Mouse (Mus musculus) layer of hippocampus, postnatal 36 days (tissue): ENCODE measurements around the gene Rpl18a. TPM values are rescaled to one million over a fixed set of nuclear protein-coding genes. Genes with fewer than 3 reads are reported as not detected.
A peak's percentile ranks its signal among the peaks of the same experiment; 100 is the strongest.

ENCODE experiments used
- DNase-seq, 2 experiments: peaks; one replicate each; pipeline ENCODE4 v3.0.0; 2022
- total RNA-seq, 2 experiments: library from RNA; stranded (reverse); gene quantifications; 2 replicates each; pipeline ENCODE4 v1.2.3; 2021

The Rpl18a gene
- total RNA-seq, 2 experiments from 2014 or later: 659 to 685 TPM

- DNase-seq: no peak
Observed at GRCm38 (mm10) chr8:70880126-70880525, 17.1 kb downstream of the Rpl18a start.

GRCm38 (mm10) chr8:70879500-70879899, 17.7 kb downstream of the Rpl18a start:
- DNase-seq: no peak

DNA sequence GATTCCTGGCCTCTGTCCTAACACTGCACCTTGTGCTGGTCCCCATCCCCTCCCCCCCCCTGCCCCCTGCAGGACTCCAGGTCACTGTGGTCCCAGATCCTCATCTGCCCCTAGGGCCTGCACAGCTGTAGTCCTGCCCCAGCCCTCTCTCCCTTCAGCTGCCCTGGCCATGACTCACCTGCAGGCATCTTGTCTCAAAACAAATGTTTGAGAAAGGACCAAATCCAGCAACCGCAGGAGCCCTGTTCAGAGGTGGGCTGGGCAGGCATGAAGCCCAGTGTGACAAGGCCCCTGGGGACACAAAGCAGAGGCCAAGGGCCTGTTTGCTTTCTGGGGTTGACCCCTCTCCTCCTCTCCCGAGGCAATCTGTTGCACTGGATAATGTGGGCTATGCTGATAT, 19.0 kb downstream of the Rpl18a start:
- DNase-seq: no peak

GRCm38 (mm10) chr8:70876382-70876781, 20.8 kb downstream of the Rpl18a start:
- no peak for DNase-seq

DNA sequence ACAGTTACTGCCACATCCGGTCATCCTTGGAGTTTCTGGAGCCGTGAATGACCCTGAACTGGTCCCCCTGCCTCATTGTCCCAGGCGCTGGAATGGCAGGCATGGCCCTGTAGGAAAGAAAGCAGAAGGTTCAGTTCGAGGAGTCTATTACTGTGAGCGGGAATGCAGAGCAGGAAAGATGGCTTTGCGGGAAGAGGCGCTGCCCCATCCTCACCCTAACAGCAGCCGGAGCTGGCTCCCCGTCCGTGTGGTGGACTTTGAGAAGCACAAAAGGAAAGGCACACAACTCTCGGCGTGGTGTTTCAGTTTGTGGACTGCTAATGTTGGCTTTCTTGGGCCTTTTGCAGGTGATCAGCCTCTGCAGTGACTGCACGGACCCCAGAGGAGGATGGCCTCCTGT, 22.8 kb downstream of the Rpl18a start:
- DNase-seq: no peak

GRCm38 (mm10) chr8:70873364-70873985, 23.7 kb downstream of the Rpl18a start, which contains the start of gene Ccdc124:
Gene Ccdc124, minus strand, starts transcription at chr8:70873935.
- peak; percentile 95 to 96 for DNase-seq

DNA sequence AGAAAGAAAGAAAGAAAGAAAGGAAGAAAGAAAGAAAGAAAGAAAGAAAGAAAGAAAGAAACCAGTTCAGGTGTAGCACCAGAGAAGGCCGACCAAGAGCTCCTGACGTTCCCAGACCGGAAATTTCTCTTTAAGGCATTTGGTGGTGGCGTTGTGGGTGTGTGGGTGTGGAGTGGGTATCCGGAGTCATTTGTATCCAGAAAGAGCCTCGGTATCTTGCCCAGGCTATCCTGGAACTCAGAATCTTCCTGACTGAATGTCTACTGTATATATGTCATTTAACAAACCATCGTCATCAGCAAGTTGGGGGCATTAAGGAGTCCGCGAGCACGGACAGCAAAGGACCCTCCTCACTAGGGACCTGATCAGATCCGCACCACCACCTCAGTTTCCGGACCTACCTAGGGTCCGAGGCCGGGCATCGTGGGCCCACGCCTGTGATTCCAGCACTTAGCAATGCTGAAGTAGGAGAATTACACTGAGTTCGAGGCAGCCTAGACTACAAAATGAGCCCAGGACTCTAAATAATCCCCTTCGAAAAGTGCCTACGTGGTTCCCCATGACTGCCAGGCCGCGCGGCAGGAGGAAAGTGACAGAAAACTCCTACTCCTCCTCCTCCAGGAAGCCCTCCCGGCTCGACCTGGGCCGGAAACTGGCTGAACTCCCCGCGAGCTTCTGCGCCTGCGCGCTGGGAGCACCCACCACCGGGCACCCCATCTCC, 24.4 kb downstream of the Rpl18a start:
- DNase-seq: no peak

DNA sequence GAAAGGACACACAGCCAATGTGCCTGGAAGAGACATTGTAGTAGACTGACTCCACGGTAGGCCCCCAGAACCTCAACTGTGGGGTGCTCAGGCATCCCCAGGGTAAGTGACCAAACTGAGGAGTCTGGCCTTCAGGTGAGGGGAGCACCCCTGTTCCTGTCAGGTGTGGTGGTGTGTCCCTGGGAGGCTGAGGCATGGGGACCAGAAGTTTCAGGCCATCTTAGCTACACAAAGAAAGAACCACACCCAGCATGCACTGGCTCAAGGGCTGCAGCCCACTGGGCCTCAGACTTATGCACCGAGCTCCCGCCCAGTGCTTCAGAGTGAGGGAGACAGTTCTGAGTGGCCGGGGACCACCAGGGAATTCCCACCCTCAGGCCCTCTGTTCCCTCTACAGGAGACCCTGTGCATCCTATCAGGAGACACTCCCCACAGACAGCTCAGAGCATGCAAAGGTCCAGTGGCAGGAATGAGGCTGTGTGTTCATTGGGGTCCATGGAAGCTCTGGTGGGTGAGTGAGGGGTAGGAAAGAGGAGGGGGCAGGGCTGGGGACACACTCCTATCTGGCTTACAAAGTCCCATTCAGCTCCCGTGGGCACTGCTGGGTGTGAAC, 25.9 kb downstream of the Rpl18a start:
- no peak for DNase-seq

DNA sequence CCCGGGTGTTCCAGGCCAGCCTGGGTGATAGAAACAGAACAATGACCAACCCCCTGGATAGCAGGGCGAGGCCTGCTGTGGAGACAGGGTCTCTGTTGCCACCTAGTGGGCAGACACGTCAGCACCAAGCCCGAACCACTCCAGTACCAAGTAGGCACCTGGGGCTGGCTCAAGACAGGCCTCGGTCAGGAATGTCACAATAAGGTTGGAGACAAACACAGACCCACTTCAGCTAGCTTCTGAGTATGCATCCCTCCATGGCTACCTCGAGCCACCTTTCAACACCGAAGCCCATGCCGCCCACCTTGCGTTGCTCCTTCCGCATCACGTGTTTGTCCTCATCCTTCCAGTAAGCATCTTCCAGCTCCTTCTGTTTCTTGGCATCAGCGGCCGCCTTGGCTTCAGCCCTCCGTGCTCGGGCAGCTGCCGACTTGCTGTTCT, 27.6 kb downstream of the Rpl18a start:
- peak; percentile 66 to 71 for DNase-seq

DNA sequence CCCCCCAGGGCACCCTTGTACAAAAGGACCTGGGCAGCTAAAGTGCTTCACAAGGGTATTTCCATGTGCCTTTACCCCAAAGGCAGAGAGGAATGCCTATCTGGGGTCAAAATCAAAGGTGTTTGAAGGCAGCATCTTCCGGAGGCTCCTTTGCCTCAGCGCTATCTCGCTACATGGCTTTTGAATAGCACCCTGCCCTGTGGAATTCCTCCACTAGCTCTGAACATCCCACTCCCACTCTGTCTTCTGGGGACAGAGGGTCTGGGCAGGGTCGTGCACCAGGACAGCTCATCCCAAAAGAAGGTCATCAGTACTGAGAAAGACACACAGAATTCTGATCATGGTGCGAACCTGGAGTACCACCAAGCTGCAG, 28.0 kb downstream of the Rpl18a start:
- no peak for DNase-seq

DNA sequence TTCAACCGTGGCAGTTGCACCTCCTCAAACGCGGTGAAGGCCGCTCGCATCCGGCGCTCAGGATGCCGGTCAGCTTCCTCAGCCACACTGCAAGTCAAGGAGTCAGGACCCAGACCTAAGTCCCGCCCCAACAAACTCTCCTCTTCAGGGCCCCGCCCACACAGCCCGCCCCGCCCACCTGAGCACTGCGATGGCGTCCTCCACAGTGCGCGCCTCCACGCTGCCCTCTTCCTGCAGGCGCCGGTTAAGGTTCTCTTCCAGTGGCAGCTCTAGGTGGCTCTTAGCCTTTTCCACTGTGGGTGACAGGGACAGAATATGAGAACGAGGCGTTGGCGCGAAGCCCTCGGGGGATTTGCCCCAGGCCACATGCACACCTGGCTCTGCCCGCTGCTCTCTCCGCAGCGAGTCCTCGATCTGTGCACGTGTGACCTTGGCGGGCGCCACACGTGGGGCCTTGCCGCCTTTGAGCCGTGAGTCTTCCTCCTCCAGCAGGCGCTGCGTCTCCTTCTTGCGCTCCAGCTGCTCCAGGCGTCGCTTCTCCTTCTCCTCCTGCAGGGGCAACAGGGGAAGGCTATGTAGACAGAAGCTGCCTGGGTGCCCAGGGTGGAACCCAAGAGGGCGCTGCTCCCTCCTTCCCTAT, 28.5 kb downstream of the Rpl18a start:
- DNase-seq: no peak

GRCm38 (mm10) chr8:70866566-70866965, 30.6 kb downstream of the Rpl18a start:
- DNase-seq: no peak

GRCm38 (mm10) chr8:70866001-70866520, 31.2 kb downstream of the Rpl18a start:
- DNase-seq: no peak

GRCm38 (mm10) chr8:70865350-70866000, 31.7 kb downstream of the Rpl18a start:
- peak; percentile 99 for DNase-seq

- peak; percentile 40 to 42 for DNase-seq
Observed at GRCm38 (mm10) chr8:70864712-70865221, 32.4 kb downstream of the Rpl18a start.

GRCm38 (mm10) chr8:70863956-70864711, 33.1 kb downstream of the Rpl18a start:
- DNase-seq: no peak

DNA sequence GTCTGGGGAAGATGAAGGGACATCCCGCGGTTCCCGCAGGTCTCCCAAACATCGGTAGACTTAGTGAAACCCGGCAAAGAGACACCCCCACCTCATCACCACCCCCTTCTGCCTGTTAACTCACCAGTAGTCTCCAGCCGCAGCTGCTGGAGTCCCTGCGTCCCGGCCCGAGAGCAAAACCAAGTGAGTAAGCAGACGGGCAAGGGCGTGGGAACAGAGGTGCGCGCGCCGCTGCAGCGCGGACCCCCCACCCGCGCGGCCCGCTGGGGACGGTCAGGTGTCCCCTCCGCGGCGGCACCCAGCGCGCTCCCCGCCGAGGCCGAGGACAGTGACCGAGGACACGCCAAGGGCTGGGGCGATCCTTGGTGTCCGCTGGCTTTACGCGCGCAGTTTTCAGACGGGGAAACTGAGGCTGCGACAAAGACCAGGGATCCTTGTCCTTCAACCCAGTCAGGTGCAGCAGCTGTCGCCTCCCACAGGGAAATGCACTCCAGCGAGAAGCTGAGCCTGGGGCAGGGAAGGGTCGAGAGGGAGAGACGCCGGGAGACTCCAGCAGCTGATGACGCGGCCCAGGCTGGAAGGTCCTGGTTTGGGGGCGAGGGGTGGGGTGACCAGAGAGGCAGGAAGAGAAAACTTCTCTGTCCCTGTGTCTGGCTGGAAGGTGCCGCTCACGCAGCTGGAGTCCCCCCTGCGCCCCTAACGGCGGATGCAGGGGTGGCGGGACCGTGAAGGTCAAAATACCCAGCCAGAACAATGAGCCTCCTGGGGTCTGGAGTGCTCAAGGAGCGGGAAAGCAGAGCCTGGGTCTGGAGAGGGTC, 34.2 kb downstream of the Rpl18a start, which contains the start of gene Kcnn1:
Gene Kcnn1, minus strand, starts transcription at position 435 of the 818 bp plus-strand sequence.
- no peak for DNase-seq

GRCm38 (mm10) chr8:70857516-70857915, 39.7 kb downstream of the Rpl18a start:
- no peak for DNase-seq

- DNase-seq: peak; percentile 74 to 79
Observed at GRCm38 (mm10) chr8:70856541-70857197, 40.5 kb downstream of the Rpl18a start.

DNA sequence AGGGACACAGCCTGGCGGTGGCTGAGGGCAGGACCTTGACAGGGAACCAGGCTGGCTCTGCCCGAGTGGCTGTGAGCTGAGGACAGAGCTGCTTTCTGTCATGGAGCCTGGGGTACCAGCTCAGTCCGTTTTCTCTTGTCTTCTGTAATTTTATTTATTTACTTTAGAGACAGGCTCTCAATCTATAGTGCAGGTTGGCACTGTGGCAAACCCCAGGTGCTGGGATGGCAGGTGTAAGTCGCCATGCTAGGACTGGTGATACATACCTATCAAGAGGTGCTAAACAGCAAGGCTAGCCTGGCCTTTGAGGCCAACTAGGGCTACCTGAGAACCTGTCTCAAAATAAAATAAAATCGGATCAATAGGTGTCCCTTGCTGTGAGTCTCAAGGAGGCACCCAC, 41.2 kb downstream of the Rpl18a start:
- no peak for DNase-seq
